Mouse (Mus musculus) limb, embryonic 11.5 days (tissue): ENCODE data around the gene Fap. TPM values are rescaled to one million over a fixed set of nuclear protein-coding genes. Genes with fewer than 3 reads are reported as not detected.

ENCODE experiments used
- ATAC-seq: fragments of 200-750 bp; cut with Nextera tagmentation; 2 replicates; pipeline ENCODE4 v1.8.0; 2017; ENCODE audit warnings: low read depth; ENCODE audit not compliant: insufficient number of reproducible peaks, low FRiP score, low TSS enrichment
- DNase-seq: peaks from one replicate; pipeline ENCODE4 v3.0.0-alpha.2; 2015; ENCODE audit warnings: low spot score
- H3K27ac ChIP-seq: fragments of 300-500 bp; sonication (generic); replicated peaks from 2 replicates; pipeline ENCODE4 v1.5.1; 2014; ENCODE audit warnings: low read depth, mild to moderate bottlenecking, low read length
- H3K27me3 ChIP-seq: fragments of 300-500 bp; sonication (generic); 2 replicates; pipeline ENCODE4 v1.6.1; 2014; ENCODE audit warnings: mild to moderate bottlenecking, low read length, mixed read lengths; ENCODE audit not compliant: control insufficient read depth, insufficient read depth
- H3K36me3 ChIP-seq: fragments of 300-500 bp; sonication (generic); 2 replicates; pipeline ENCODE4 v1.6.1; 2014; ENCODE audit warnings: mild to moderate bottlenecking, low read length, moderate library complexity, mixed read lengths; ENCODE audit not compliant: control insufficient read depth, insufficient read depth
- H3K4me1 ChIP-seq: fragments of 300-500 bp; sonication (generic); 2 replicates; pipeline ENCODE4 v1.6.1; 2014; ENCODE audit warnings: low read length, mixed read lengths; ENCODE audit not compliant: control insufficient read depth, insufficient read depth
- H3K4me2 ChIP-seq: fragments of 300-500 bp; sonication (generic); 2 replicates; pipeline ENCODE4 v1.6.1; 2014; ENCODE audit warnings: low read depth, mild to moderate bottlenecking, moderate library complexity; ENCODE audit not compliant: severe bottlenecking
- H3K4me3 ChIP-seq: fragments of 300-500 bp; sonication (generic); 2 replicates; pipeline ENCODE4 v1.5.1; 2014; ENCODE audit warnings: low read depth, low read length
- H3K9ac ChIP-seq: fragments of 300-500 bp; sonication (generic); 2 replicates; pipeline ENCODE4 v1.6.1; 2014; ENCODE audit warnings: mild to moderate bottlenecking, low read length
- H3K9me3 ChIP-seq: fragments of 300-500 bp; sonication (generic); 2 replicates; pipeline ENCODE4 v1.6.1; 2016; ENCODE audit warnings: low read length; ENCODE audit not compliant: control insufficient read depth
- WGBS: fragments of 180-500 bp; shearing (Covaris S2); extraction: QIAGEN DNeasy Blood & Tissue Kit; methylation state at CpG from one replicate; pipeline ENCODE4 v1.1.7; 2014; 5-methylcytosine and 5-hydroxymethylcytosine counted together
- polyA plus RNA-seq: library from polyadenylated mRNA; unstranded; fragments of >200 nt; fragmentation: Nextera tagmentation; extraction: Ambion mirVana; gene quantifications from 2 replicates; pipeline ENCODE4 v1.2.1, GENCODE M21; 2014

The Fap gene
- polyA plus RNA-seq, 1 experiment from 2014 or later = 6.3 TPM

GRCm38 (mm10) chr2:62514477-62514876 is 59.4 kb downstream of the Fap start:
- Histone ChIP-seq H3K9ac (no peak overlapping the region), H3K9me3 (no peaks in the 10 kb centered on the region), H3K27me3 (no peaks in the 10 kb centered on the region), H3K27ac (no peak overlapping the region), H3K4me3 (no peak overlapping the region), H3K4me2 (no peak overlapping the region), H3K4me1 (no peaks in the 10 kb centered on the region), H3K36me3 (no peaks in the 10 kb centered on the region)
- no peak for DNase-seq
- no peak for ATAC-seq
- 84% methylated on average over 6 of the region's 6 CpGs for WGBS

GRCm38 (mm10) chr2:62513477-62513876 is 60.4 kb downstream of the Fap start:
- Histone ChIP-seq H3K36me3 (no peaks in the 10 kb centered on the region), H3K27ac (no peak overlapping the region), H3K27me3 (no peaks in the 10 kb centered on the region), H3K4me1 (no peaks in the 10 kb centered on the region), H3K4me3 (no peak overlapping the region), H3K4me2 (no peak overlapping the region), H3K9ac (no peak overlapping the region), H3K9me3 (no peaks in the 10 kb centered on the region)
- ATAC-seq = no peak
- 88% methylated on average over 15 of the region's 15 CpGs for whole genome bisulfite sequencing
- no peak for DNase-seq

- Histone ChIP-seq H3K36me3 (no peaks in the 10 kb centered on the region), H3K4me2 (no peak overlapping the region), H3K27ac (no peak overlapping the region), H3K9me3 (no peaks in the 10 kb centered on the region), H3K4me3 (no peak overlapping the region), H3K4me1 (no peaks in the 10 kb centered on the region), H3K27me3 (no peaks in the 10 kb centered on the region), H3K9ac (no peak overlapping the region)
- ATAC-seq (no peak), DNase-seq (no peak)
- 90% methylated on average over 5 of the region's 5 CpGs for WGBS
Observed at GRCm38 (mm10) chr2:62507130-62507529, 66.7 kb downstream of the Fap start.

- Histone ChIP-seq H3K27ac (no peak overlapping the region), H3K9me3 (no peaks in the 10 kb centered on the region), H3K9ac (no peak overlapping the region), H3K4me1 (no peaks in the 10 kb centered on the region), H3K36me3 (no peaks in the 10 kb centered on the region), H3K27me3 (no peaks in the 10 kb centered on the region), H3K4me2 (no peak overlapping the region), H3K4me3 (no peak overlapping the region)
- ATAC-seq (no peak), DNase-seq (no peak)
- 53% methylated on average over 2 of the region's 2 CpGs for WGBS
Observed at GRCm38 (mm10) chr2:62506441-62506840, 67.4 kb downstream of the Fap start.

DNA sequence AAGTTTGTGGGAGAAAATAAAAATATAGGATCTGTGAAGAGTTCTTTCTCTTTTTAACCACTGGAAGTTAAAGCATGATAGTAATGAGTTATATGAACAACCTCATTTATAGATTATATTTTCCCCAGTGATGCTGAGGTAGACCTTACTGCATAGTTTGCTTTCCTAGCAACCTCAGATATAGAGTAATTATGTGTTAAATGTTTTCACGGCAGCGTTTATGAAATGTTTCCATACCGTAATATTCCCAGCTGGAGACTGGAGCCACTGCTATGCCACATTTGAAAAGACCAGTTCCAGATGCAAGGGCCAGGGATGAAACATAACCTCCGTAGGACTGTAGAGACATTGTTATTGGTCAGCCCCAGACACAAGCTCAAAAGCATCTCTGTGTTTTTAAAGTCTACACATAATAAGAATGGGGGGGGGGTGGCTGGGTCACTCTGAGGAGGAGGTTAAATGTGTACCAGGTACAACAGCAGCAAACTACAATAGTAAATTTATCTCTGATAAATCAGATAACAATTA is 69.5 kb downstream of the Fap start:
- Histone ChIP-seq H3K27me3 (no peaks in the 10 kb centered on the region), H3K27ac (no peak overlapping the region), H3K4me3 (no peak overlapping the region), H3K4me2 (no peak overlapping the region), H3K36me3 (no peaks in the 10 kb centered on the region), H3K9me3 (no peaks in the 10 kb centered on the region), H3K4me1 (no peaks in the 10 kb centered on the region), H3K9ac (no peak overlapping the region)
- no peak for DNase-seq
- WGBS = 82% methylated on average over 4 of the region's 4 CpGs
- no peak for ATAC-seq

DNA sequence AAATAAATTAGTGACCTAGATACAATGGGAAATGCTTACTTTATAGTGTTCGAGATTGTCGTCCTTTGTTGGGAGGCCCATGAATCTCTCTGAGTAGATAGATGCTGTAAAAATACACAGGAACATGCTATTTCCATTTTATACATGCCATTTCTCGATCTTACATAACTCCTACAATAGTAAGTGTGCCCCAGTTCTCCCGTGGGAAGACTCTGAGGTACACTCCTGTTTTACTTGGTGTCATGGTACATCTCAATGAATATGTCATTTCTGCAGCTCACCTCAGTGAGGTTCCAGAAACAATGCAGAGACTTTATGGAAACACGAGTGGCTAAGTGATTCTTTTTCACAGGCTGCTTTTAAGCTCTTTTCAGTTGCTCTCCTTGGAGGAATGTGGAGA is 70.5 kb downstream of the Fap start:
- no peak for ATAC-seq
- no peak overlapping the region for H3K4me3 ChIP-seq
- no peak overlapping the region for H3K4me2 ChIP-seq
- no peak overlapping the region for H3K9ac ChIP-seq
- WGBS = 82% methylated on average over 5 of the region's 5 CpGs
- H3K9me3 ChIP-seq = no peaks in the 10 kb centered on the region
- H3K27ac ChIP-seq = no peak overlapping the region
- no peaks in the 10 kb centered on the region for H3K27me3 ChIP-seq
- no peak for DNase-seq
- no peaks in the 10 kb centered on the region for H3K4me1 ChIP-seq
- no peaks in the 10 kb centered on the region for H3K36me3 ChIP-seq

- no peak for DNase-seq
- WGBS = 86% methylated on average over 4 of the region's 4 CpGs
- Histone ChIP-seq H3K4me2 (no peak overlapping the region), H3K36me3 (no peaks in the 10 kb centered on the region), H3K4me1 (no peaks in the 10 kb centered on the region), H3K9me3 (no peaks in the 10 kb centered on the region), H3K9ac (no peak overlapping the region), H3K27me3 (no peaks in the 10 kb centered on the region), H3K4me3 (no peak overlapping the region), H3K27ac (no peak overlapping the region)
- ATAC-seq = no peak
Observed at GRCm38 (mm10) chr2:62502516-62502915, 71.4 kb downstream of the Fap start.

DNA sequence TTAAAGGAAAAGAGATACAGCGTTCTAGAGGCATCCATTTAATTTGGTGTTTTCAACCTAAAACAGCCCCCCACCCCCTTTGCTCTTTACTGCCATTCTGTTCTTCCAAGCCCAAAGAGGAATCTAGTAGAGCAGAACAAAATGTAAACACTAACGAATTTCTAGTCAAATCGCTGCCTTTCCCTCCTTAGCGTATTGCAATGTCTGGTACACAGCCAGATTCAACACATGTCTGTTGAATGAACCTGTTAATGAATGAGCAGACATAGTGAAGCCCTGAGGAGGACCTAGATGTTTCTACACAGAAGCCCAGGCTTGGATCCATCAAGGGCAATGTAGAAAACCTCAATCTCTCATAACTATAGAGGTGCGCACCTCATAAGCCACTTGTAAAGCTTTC is 75.1 kb downstream of the Fap start:
- 94% methylated on average over 5 of the region's 5 CpGs for WGBS
- Histone ChIP-seq H3K36me3 (no peaks in the 10 kb centered on the region), H3K4me2 (no peak overlapping the region), H3K27me3 (no peaks in the 10 kb centered on the region), H3K27ac (no peak overlapping the region), H3K4me1 (no peaks in the 10 kb centered on the region), H3K9ac (no peak overlapping the region), H3K9me3 (no peaks in the 10 kb centered on the region), H3K4me3 (no peak overlapping the region)
- DNase-seq (no peak), ATAC-seq (no peak)

DNA sequence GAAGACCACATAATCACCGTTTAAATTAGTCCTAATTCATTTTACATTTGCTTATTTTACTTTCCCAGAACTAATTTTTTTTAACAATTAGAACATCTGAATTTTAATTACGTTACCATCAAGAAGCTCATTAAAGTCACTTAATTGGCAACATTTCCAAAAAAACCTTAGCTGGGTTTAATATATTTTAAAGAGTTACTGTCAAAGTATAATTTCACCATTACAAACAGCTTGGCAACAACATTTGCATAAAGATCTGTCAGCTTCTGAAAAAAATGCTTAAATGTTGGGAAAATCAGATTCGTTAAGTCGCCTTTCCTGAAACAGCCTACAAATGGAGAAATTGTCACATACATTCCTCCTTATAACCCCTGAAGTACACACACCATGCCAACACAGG is 75.8 kb downstream of the Fap start:
- no peak overlapping the region for H3K9ac ChIP-seq
- no peak overlapping the region for H3K4me2 ChIP-seq
- no peaks in the 10 kb centered on the region for H3K9me3 ChIP-seq
- H3K4me3 ChIP-seq = no peak overlapping the region
- H3K36me3 ChIP-seq = no peaks in the 10 kb centered on the region
- H3K4me1 ChIP-seq = no peaks in the 10 kb centered on the region
- DNase-seq = no peak
- WGBS = 85% methylated on average over 4 of the region's 4 CpGs
- ATAC-seq = no peak
- no peaks in the 10 kb centered on the region for H3K27me3 ChIP-seq
- no peak overlapping the region for H3K27ac ChIP-seq
